Mouse (Mus musculus): ENCODE measurements at regions not wholly inside any gene's neighbourhood (a gene's known extent, or its start where the extent isn't known, plus 50 kb on each side); places are given as distances from the start of the nearest gene placed in this dataset.
A peak's percentile ranks its signal among the peaks of the same experiment; 100 is the strongest.

DNA sequence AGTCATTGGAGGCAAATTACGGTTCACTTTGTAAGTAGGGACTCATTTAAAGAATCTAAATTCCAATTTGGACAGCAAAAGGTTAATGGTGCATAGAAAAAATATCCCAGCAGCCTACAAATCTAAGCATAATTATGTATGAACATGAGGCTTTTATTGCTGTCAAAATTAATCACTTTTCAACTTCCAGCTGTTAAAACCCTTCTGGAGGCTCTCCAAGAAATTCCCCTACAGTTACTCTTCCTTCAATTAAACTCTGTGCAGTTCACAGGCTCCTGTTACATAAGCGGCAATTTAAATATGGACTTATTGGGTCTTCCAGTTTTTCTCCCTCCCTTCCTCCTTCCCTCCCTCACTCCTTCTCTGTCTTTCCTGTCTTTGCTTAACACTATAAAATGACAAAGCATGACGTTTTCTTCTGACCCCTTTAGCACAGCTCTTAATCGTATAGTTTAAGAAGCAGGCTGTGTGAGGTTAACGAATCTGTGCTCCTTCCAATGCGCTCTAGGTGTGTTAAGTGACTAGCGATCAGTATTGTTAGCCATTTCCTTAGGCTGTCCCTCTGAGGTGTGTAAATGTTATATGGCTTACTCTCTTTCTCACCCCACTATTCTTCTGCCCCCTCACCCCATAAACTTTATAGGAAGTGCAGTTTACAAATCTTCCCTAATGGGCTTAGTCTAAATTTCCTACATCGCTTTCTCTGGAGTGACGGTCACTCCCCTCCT lies 247.0 kb downstream of the Enc1 start:
- no peak overlapping the region for H3ac ChIP-seq (ENCODE audit: control insufficient read depth, insufficient read length, low read depth)
- TF ChIP-seq MAX (IDR thresholded peaks at IDR 0.05) (no peak), MYOD1 (IDR thresholded peaks at IDR 0.05; ENCODE audit: control insufficient read depth, insufficient read length, low read depth) (no peak), CEBPB (IDR thresholded peaks at IDR 0.05; ENCODE audit: low read depth) (no peak), USF1 (IDR thresholded peaks at IDR 0.05; ENCODE audit: low read depth) (no peak), CTCF (IDR thresholded peaks at IDR 0.05; ENCODE audit: control insufficient read depth, insufficient read depth, insufficient read length) (no peak), MYOG (IDR thresholded peaks at IDR 0.05; ENCODE audit: control insufficient read depth, extremely low read depth, insufficient read length) (no peak), FOSL1 (IDR thresholded peaks at IDR 0.05; ENCODE audit: insufficient read depth, low read length, poor library complexity, severe bottlenecking) (no peak)
- H3K79me3 ChIP-seq (ENCODE audit: low read depth), result no peaks in the 10 kb centered on the region
- H3K27me3 ChIP-seq (ENCODE audit: control insufficient read depth, insufficient read depth, insufficient read length), result no peaks in the 10 kb centered on the region
- no peak overlapping the region for H3K4me3 ChIP-seq (ENCODE audit: insufficient read depth, poor library complexity, severe bottlenecking)
- H3K79me2 ChIP-seq (ENCODE audit: control insufficient read depth, insufficient read depth), result no peaks in the 10 kb centered on the region
- H3K36me3 ChIP-seq (ENCODE audit: control insufficient read depth, insufficient read depth), result no peaks in the 10 kb centered on the region

DNA sequence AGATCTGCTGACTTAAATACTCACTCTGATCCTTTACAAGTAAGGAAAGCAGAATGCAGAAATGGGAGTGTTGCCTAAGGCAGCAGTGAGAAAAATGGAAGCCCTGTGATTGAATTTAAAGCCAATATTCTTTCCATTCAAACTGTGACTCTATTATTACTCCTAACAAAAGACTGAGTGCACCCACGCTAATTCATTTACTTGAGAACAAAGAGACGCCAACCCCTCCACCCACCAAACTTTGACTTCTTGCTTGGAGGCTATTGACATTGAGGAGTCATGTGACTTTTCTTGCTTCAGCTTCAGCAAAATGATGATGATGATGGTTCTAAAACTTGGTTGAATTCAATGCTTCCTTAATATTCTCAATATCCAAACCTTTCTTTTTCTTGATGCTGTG lies 245.6 kb downstream of the Enc1 start:
- Histone ChIP-seq H3K36me3 (ENCODE audit: control insufficient read depth, insufficient read depth) (no peaks in the 10 kb centered on the region), H3K79me2 (ENCODE audit: control insufficient read depth, insufficient read depth) (no peaks in the 10 kb centered on the region), H3K27me3 (ENCODE audit: control insufficient read depth, insufficient read depth, insufficient read length) (no peaks in the 10 kb centered on the region), H3K4me3 (ENCODE audit: insufficient read depth, poor library complexity, severe bottlenecking) (no peak overlapping the region), H3K79me3 (ENCODE audit: low read depth) (no peaks in the 10 kb centered on the region), H3ac (ENCODE audit: control insufficient read depth, insufficient read length, low read depth) (no peak overlapping the region)
- no peak for TF ChIP-seq CEBPB (IDR thresholded peaks at IDR 0.05; ENCODE audit: low read depth)
- TF ChIP-seq FOSL1 (IDR thresholded peaks at IDR 0.05; ENCODE audit: insufficient read depth, low read length, poor library complexity, severe bottlenecking), result no peak
- no peak for TF ChIP-seq MYOG (IDR thresholded peaks at IDR 0.05; ENCODE audit: control insufficient read depth, extremely low read depth, insufficient read length)
- no peak for TF ChIP-seq CTCF (IDR thresholded peaks at IDR 0.05; ENCODE audit: control insufficient read depth, insufficient read depth, insufficient read length)
- no peak for TF ChIP-seq MYOD1 (IDR thresholded peaks at IDR 0.05; ENCODE audit: control insufficient read depth, insufficient read length, low read depth)
- no peak for TF ChIP-seq USF1 (IDR thresholded peaks at IDR 0.05; ENCODE audit: low read depth)
- no peak for TF ChIP-seq MAX (IDR thresholded peaks at IDR 0.05)

DNA sequence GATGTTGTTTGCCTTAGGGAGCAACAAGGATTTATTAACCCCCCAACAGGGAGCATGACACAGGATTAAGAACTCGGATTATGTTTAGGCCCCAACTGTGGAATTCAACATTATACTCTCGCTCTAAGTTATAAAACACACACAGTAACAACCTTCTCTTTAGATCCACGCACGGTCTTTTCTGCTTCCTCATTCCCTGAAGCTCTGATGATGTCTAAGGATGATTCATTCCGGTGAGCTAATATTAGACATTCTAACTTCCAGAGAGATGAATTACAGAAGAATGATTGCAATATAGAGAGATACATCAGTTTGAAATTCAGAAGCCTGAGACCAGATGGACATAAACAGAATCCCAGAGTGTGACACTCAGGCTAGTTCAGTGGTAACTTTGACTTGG lies 245.0 kb downstream of the Enc1 start:
- Histone ChIP-seq H3K79me2 (ENCODE audit: control insufficient read depth, insufficient read depth) (no peaks in the 10 kb centered on the region), H3K4me3 (ENCODE audit: insufficient read depth, poor library complexity, severe bottlenecking) (no peak overlapping the region), H3ac (ENCODE audit: control insufficient read depth, insufficient read length, low read depth) (no peak overlapping the region), H3K79me3 (ENCODE audit: low read depth) (no peaks in the 10 kb centered on the region), H3K36me3 (ENCODE audit: control insufficient read depth, insufficient read depth) (no peaks in the 10 kb centered on the region), H3K27me3 (ENCODE audit: control insufficient read depth, insufficient read depth, insufficient read length) (no peaks in the 10 kb centered on the region)
- TF ChIP-seq MAX (IDR thresholded peaks at IDR 0.05) (no peak), MYOG (IDR thresholded peaks at IDR 0.05; ENCODE audit: control insufficient read depth, extremely low read depth, insufficient read length) (no peak), USF1 (IDR thresholded peaks at IDR 0.05; ENCODE audit: low read depth) (no peak), CEBPB (IDR thresholded peaks at IDR 0.05; ENCODE audit: low read depth) (no peak), MYOD1 (IDR thresholded peaks at IDR 0.05; ENCODE audit: control insufficient read depth, insufficient read length, low read depth) (no peak), CTCF (IDR thresholded peaks at IDR 0.05; ENCODE audit: control insufficient read depth, insufficient read depth, insufficient read length) (no peak), FOSL1 (IDR thresholded peaks at IDR 0.05; ENCODE audit: insufficient read depth, low read length, poor library complexity, severe bottlenecking) (no peak)

DNA sequence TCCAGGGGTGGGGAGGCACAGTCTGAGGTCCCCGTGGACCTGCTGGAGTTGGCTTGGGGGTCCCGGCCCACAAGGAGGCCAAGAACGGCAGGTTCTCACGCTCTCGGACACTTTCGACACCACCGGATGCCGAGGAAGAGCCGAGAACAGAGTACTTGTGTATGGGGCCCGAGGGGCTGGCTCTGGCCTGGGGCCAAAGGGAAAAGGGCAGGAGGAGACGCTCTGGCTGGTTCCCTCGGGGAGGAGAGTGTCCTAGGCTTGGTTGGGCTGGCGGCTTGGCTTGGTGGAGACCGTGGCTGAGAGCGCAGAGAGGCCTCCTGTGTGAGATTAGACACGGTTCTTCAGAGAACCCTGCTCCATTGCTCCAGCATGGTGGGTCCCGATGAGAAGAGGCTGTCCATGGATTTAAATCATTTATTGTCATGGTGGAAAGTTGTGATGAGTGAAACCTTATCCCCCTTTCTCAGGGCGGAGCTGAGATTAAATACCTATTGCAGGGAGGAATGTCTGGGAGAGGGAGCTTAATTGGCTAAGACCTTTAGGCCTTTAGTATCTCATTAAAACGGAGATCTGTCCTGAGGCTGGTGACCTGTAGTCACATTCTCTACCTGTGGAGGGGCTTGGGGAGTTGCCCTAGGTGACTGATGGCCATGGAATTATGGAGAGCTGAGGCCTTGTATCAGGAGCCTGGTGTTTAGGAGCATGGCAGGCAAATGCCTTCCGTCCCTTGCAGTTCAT lies 244.1 kb downstream of the Enc1 start:
- H3K27me3 ChIP-seq (ENCODE audit: control insufficient read depth, insufficient read depth, insufficient read length), result no peaks in the 10 kb centered on the region
- no peak for TF ChIP-seq CEBPB (IDR thresholded peaks at IDR 0.05; ENCODE audit: low read depth)
- TF ChIP-seq FOSL1 (IDR thresholded peaks at IDR 0.05; ENCODE audit: insufficient read depth, low read length, poor library complexity, severe bottlenecking), result no peak
- TF ChIP-seq MAX (IDR thresholded peaks at IDR 0.05), result no peak
- no peak for TF ChIP-seq USF1 (IDR thresholded peaks at IDR 0.05; ENCODE audit: low read depth)
- TF ChIP-seq MYOD1 (IDR thresholded peaks at IDR 0.05; ENCODE audit: control insufficient read depth, insufficient read length, low read depth), result no peak
- no peak for TF ChIP-seq CTCF (IDR thresholded peaks at IDR 0.05; ENCODE audit: control insufficient read depth, insufficient read depth, insufficient read length)
- TF ChIP-seq MYOG (IDR thresholded peaks at IDR 0.05; ENCODE audit: control insufficient read depth, extremely low read depth, insufficient read length), result no peak
- no peaks in the 10 kb centered on the region for H3K36me3 ChIP-seq (ENCODE audit: control insufficient read depth, insufficient read depth)
- no peak overlapping the region for H3K4me3 ChIP-seq (ENCODE audit: insufficient read depth, poor library complexity, severe bottlenecking)
- H3K79me3 ChIP-seq (ENCODE audit: low read depth), result no peaks in the 10 kb centered on the region
- no peak overlapping the region for H3ac ChIP-seq (ENCODE audit: control insufficient read depth, insufficient read length, low read depth)
- H3K79me2 ChIP-seq (ENCODE audit: control insufficient read depth, insufficient read depth), result no peaks in the 10 kb centered on the region

DNA sequence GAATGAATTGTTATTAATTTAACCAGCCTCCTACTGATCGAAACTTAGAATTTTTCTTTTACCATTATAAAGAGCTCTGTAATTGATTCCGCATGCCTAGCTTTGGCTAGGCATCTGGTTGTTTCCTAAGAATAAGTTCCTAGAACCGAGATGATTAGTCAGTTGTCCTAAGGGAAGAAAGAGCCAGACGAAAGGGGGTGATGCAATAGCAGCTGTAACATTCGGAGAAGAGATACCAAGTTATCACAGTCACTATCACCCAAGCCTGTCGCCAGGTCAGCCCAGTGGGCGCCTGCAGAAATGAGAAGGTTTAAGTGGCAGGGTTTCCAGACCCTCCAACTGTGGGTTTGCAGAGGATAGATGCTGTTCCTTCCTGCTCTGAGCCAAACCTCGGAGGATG lies 242.8 kb downstream of the Enc1 start:
- Histone ChIP-seq H3ac (ENCODE audit: control insufficient read depth, insufficient read length, low read depth) (no peak overlapping the region), H3K4me3 (ENCODE audit: insufficient read depth, poor library complexity, severe bottlenecking) (no peak overlapping the region), H3K36me3 (ENCODE audit: control insufficient read depth, insufficient read depth) (no peaks in the 10 kb centered on the region), H3K27me3 (ENCODE audit: control insufficient read depth, insufficient read depth, insufficient read length) (no peaks in the 10 kb centered on the region), H3K79me2 (ENCODE audit: control insufficient read depth, insufficient read depth) (no peaks in the 10 kb centered on the region), H3K79me3 (ENCODE audit: low read depth) (no peaks in the 10 kb centered on the region)
- TF ChIP-seq CTCF (IDR thresholded peaks at IDR 0.05; ENCODE audit: control insufficient read depth, insufficient read depth, insufficient read length), result no peak
- peak; percentile 23 for TF ChIP-seq CEBPB (IDR thresholded peaks at IDR 0.05; ENCODE audit: low read depth)

Measured in C2C12 (cell line).